Mouse (Mus musculus): ENCODE results near the gene Gm7029. TPM values are rescaled to one million over a fixed set of nuclear protein-coding genes. Genes with fewer than 3 reads are reported as not detected.
A peak's percentile ranks its signal among the peaks of the same experiment; 100 is the strongest.

The Gm7029 gene
- total and polyA plus RNA-seq, 3 experiments: not detected

GRCm38 (mm10) chr17:33917656-33918292 lies 44.1 kb downstream of the Gm7029 start:
- no peaks in the 10 kb centered on the region for H3K27me3 ChIP-seq (ENCODE audit: control insufficient read depth in 1 of 2, insufficient read depth in 2 of 2, low read length in 2 of 2)
- no peak for TF ChIP-seq USF1 (IDR thresholded peaks at IDR 0.05; ENCODE audit: low read depth, low read length)
- TF ChIP-seq MAX (IDR thresholded peaks at IDR 0.05; ENCODE audit: low read length): no peak
- TF ChIP-seq POLR2A (IDR thresholded peaks at IDR 0.05; ENCODE audit: control insufficient read depth in 1 of 2, insufficient read depth in 1 of 2, low read depth in 1 of 2, low read length in 2 of 2, poor library complexity in 1 of 2): no peak
- no peak for TF ChIP-seq RAD21 (IDR thresholded peaks at IDR 0.05; ENCODE audit: low read depth, low read length)
- no peak for TF ChIP-seq TCF12 (IDR thresholded peaks at IDR 0.05; ENCODE audit: low read depth, low read length)
- no peak for TF ChIP-seq SMC3 (IDR thresholded peaks at IDR 0.05; ENCODE audit: low read depth, low read length)
- TF ChIP-seq KAT2A (conservative IDR thresholded peaks at IDR 0.05; ENCODE audit: low read depth, low read length): no peak
- no peak for TF ChIP-seq MYC (IDR thresholded peaks at IDR 0.05; ENCODE audit: low read depth, low read length)
- TF ChIP-seq HCFC1 (IDR thresholded peaks at IDR 0.05; ENCODE audit: low read depth, low read length): no peak
- TF ChIP-seq MYB (IDR thresholded peaks at IDR 0.05; ENCODE audit: low read depth, low read length): no peak
- no peak for TF ChIP-seq MAZ (IDR thresholded peaks at IDR 0.05; ENCODE audit: low read depth, low read length)
- no peak for TF ChIP-seq MXI1 (IDR thresholded peaks at IDR 0.05; ENCODE audit: low read depth, low read length)
- TF ChIP-seq ZC3H11A (IDR thresholded peaks at IDR 0.05; ENCODE audit: low read depth, low read length): no peak
- no peak for TF ChIP-seq RCOR1 (IDR thresholded peaks at IDR 0.05; ENCODE audit: low read depth, low read length)
- TF ChIP-seq CHD1 (IDR thresholded peaks at IDR 0.05; ENCODE audit: low read depth, low read length): no peak
- TF ChIP-seq CHD2 (IDR thresholded peaks at IDR 0.05; ENCODE audit: low read length): no peak
- peaks cover 0 to 12% of the 10 kb centered on the region in 2 experiments for H3K36me3 ChIP-seq (ENCODE audit: control insufficient read depth in 1 of 2, insufficient read depth in 2 of 2, low read length in 2 of 2)
- H3K4me3 ChIP-seq (ENCODE audit: control insufficient read depth in 1 of 2, insufficient read depth in 1 of 2, low read depth in 2 of 2, low read length in 2 of 2): no peak overlapping the region
- DNase-seq (ENCODE audit: low read depth, low spot score): no peak
- H3K27ac ChIP-seq (ENCODE audit: control insufficient read depth, low read depth, low read length): no peak overlapping the region
- peaks cover 13% of the 10 kb centered on the region for H3K79me2 ChIP-seq (ENCODE audit: control insufficient read depth, insufficient read depth, low read length, poor library complexity)
- H3K9me3 ChIP-seq (replicated peaks; ENCODE audit: insufficient read depth, low read length): no peaks in the 10 kb centered on the region
- H3K9ac ChIP-seq (ENCODE audit: control insufficient read depth, low read depth, low read length, poor library complexity, severe bottlenecking): no peak overlapping the region
- peaks cover 4 to 21% of the 10 kb centered on the region in 2 experiments; a peak in 3 of 4 replicates for H3K4me1 ChIP-seq (ENCODE audit: control insufficient read depth in 1 of 2, insufficient read depth in 2 of 2, low read length in 2 of 2)

- H3K27me3 ChIP-seq (ENCODE audit: control insufficient read depth in 1 of 2, insufficient read depth in 2 of 2, low read length in 2 of 2): no peaks in the 10 kb centered on the region
Observed at GRCm38 (mm10) chr17:33918293-33919203, 44.9 kb downstream of the Gm7029 start.

More at GRCm38 (mm10) chr17:33918293-33919203, 44.9 kb downstream of the Gm7029 start:
- H3K4me1 ChIP-seq (ENCODE audit: control insufficient read depth in 1 of 2, insufficient read depth in 2 of 2, low read length in 2 of 2): peaks cover 4 to 22% of the 10 kb centered on the region in 2 experiments; a peak in 3 of 4 replicates
- DNase-seq (ENCODE audit: low read depth, low spot score): peak; percentile 51
- peak overlapping the region; percentile 73 for H3K9ac ChIP-seq (ENCODE audit: control insufficient read depth, low read depth, low read length, poor library complexity, severe bottlenecking)
- H3K27ac ChIP-seq (ENCODE audit: control insufficient read depth, low read depth, low read length): peak overlapping the region; percentile 66
- H3K79me2 ChIP-seq (ENCODE audit: control insufficient read depth, insufficient read depth, low read length, poor library complexity): peaks cover 10% of the 10 kb centered on the region
- TF ChIP-seq TBP (IDR thresholded peaks at IDR 0.05; ENCODE audit: low read depth, low read length): peak; percentile 4; the same call in 1 of the 2 replicates
- no peak for TF ChIP-seq USF2 (IDR thresholded peaks at IDR 0.05; ENCODE audit: borderline replicate concordance in 1 of 2, insufficient read depth in 1 of 2, low read depth in 1 of 2, low read length in 2 of 2)
- peaks cover 0 to 12% of the 10 kb centered on the region in 2 experiments; a peak in 3 of 4 replicates for H3K36me3 ChIP-seq (ENCODE audit: control insufficient read depth in 1 of 2, insufficient read depth in 2 of 2, low read length in 2 of 2)
- peak overlapping the region; percentile 77 to 81 for H3K4me3 ChIP-seq (ENCODE audit: control insufficient read depth in 1 of 2, insufficient read depth in 1 of 2, low read depth in 2 of 2, low read length in 2 of 2)
- H3K9me3 ChIP-seq (replicated peaks; ENCODE audit: insufficient read depth, low read length): no peaks in the 10 kb centered on the region
